Mouse (Mus musculus) kidney, adult 2 months (tissue): Measurements from ENCODE around the gene Plac8. TPM values are rescaled to one million over a fixed set of nuclear protein-coding genes. Genes with fewer than 3 reads are reported as not detected.

Source experiments
- DNase-seq: peaks from one replicate; pipeline ENCODE4 v3.0.0; 2021
- H3K27ac ChIP-seq: fragments of 200-500 bp; 2 replicates; pipeline ENCODE4 v1.5.1; 2012; ENCODE audit warnings: low read depth, low read length, control low read depth, inconsistent platforms; ENCODE audit not compliant: insufficient read depth
- H3K27me3 ChIP-seq: fragments of 200-500 bp; replicated peaks from 2 replicates; pipeline ENCODE4 v1.6.1; 2012; ENCODE audit warnings: mild to moderate bottlenecking, moderate library complexity, low read length, inconsistent platforms; ENCODE audit not compliant: control insufficient read depth, insufficient read depth
- H3K36me3 ChIP-seq: fragments of 200-500 bp; 2 replicates; pipeline ENCODE4 v1.6.1; 2012; ENCODE audit warnings: mild to moderate bottlenecking, moderate library complexity, low read length, inconsistent platforms; ENCODE audit not compliant: control insufficient read depth, insufficient read depth
- H3K4me1 ChIP-seq: fragments of 200-500 bp; 2 replicates; pipeline ENCODE4 v1.6.1; 2011; ENCODE audit warnings: low read length; ENCODE audit not compliant: control insufficient read depth, insufficient read depth
- H3K4me3 ChIP-seq: fragments of 200-500 bp; 2 replicates; pipeline ENCODE4 v1.5.1; 2011; ENCODE audit warnings: mild to moderate bottlenecking, low read depth, low read length, control low read depth; ENCODE audit not compliant: insufficient read depth
- CTCF ChIP-seq: fragments of 200-500 bp; conservative IDR thresholded peaks from 2 replicates; pipeline ENCODE4 v1.5.1; 2011; ENCODE audit warnings: low read depth, mild to moderate bottlenecking, control low read depth, low read length, moderate library complexity, mixed read lengths; ENCODE audit not compliant: insufficient read depth, insufficient read length
- POLR2A ChIP-seq: fragments of 200-500 bp; IDR thresholded peaks from one replicate; pipeline ENCODE4 v1.6.1; 2011; ENCODE audit warnings: low read depth, low read length, control low read depth
- WGBS: fragments of 180-500 bp; shearing (Covaris S2); methylation state at CpG from one replicate; pipeline ENCODE4 v1.1.7; 2018; 5-methylcytosine and 5-hydroxymethylcytosine counted together
- polyA plus RNA-seq: library from polyadenylated mRNA; depleted of rRNA; stranded (reverse); fragments of >200 nt; gene quantifications from 2 replicates; pipeline ENCODE4 v1.2.3, GENCODE M21; 2012

Plac8 gene
- polyA plus RNA-seq, 1 experiment, result 60.0 TPM

DNA sequence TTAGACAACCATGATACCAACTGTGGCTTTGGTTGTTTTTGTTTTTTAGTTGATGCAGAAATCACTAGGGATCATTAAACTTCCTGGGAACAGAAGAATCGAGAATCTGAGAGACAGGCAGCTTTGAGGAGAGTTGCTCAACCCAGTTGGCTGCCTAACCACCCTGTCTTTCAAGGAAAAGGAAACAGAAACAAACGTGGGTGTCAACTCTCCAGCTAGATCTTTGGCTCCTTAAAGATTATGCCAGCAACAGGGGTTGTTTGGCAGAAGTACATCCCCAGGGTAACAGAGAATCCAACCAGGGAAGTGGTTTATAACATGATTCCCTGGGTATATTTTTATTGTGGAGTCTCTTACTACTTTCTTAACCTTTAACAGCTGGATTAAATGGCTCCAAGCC, 15.6 kb upstream of the Plac8 start:
- 28% methylated on average over 2 of the region's 2 CpGs for WGBS
- no peak for TF ChIP-seq POLR2A
- TF ChIP-seq CTCF, result no peak
- peak; percentile 23 for DNase-seq
- Histone ChIP-seq H3K4me3 (no peak overlapping the region), H3K36me3 (no peaks in the 10 kb centered on the region), H3K27me3 (no peaks in the 10 kb centered on the region), H3K4me1 (no peaks in the 10 kb centered on the region), H3K27ac (no peak overlapping the region)

- H3K27ac ChIP-seq, result no peak overlapping the region
- TF ChIP-seq POLR2A (no peak), CTCF (no peak)
- H3K36me3 ChIP-seq, result no peaks in the 10 kb centered on the region
- 91% methylated on average over 7 of the region's 7 CpGs for WGBS
- no peak for DNase-seq
- no peaks in the 10 kb centered on the region for H3K4me1 ChIP-seq
- no peak overlapping the region for H3K4me3 ChIP-seq
- no peaks in the 10 kb centered on the region for H3K27me3 ChIP-seq
Measured at GRCm38 (mm10) chr5:100587136-100587535, 15.1 kb upstream of the Plac8 start.

DNA sequence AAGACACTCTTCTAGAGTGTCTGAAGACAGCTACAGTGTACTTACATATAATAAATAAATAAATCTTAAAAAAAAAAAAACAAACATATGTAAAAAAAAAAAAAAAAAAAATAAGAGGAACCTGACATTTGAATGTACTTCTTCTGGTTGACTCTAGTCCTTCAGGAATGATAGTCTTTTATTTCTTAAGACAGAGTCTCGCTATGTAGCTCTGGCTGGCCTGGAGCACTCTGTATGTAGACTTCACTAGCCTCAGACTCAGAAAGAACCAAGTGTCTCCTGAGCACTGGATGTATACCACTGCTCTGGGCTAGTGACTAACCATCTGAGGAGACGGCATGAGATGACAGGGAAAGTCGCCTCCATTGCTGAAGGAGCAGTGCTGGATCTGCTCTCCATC, 13.6 kb upstream of the Plac8 start:
- DNase-seq, result no peak
- Histone ChIP-seq H3K4me3 (no peak overlapping the region), H3K27me3 (no peaks in the 10 kb centered on the region), H3K4me1 (no peaks in the 10 kb centered on the region; the same call in 1 of the 2 replicates), H3K36me3 (no peaks in the 10 kb centered on the region), H3K27ac (no peak overlapping the region)
- no peak for TF ChIP-seq CTCF
- TF ChIP-seq POLR2A, result no peak
- WGBS, result 95% methylated on average over 3 of the region's 3 CpGs

GRCm38 (mm10) chr5:100585206-100585644, 13.2 kb upstream of the Plac8 start:
- Histone ChIP-seq H3K27ac (no peak overlapping the region), H3K4me1 (peaks cover 2% of the 10 kb centered on the region; the same call in 1 of the 2 replicates), H3K4me3 (no peak overlapping the region), H3K36me3 (no peaks in the 10 kb centered on the region), H3K27me3 (no peaks in the 10 kb centered on the region)
- WGBS, result 87% methylated on average over 8 of the region's 8 CpGs
- TF ChIP-seq POLR2A (no peak), CTCF (no peak)
- DNase-seq, result no peak

DNA sequence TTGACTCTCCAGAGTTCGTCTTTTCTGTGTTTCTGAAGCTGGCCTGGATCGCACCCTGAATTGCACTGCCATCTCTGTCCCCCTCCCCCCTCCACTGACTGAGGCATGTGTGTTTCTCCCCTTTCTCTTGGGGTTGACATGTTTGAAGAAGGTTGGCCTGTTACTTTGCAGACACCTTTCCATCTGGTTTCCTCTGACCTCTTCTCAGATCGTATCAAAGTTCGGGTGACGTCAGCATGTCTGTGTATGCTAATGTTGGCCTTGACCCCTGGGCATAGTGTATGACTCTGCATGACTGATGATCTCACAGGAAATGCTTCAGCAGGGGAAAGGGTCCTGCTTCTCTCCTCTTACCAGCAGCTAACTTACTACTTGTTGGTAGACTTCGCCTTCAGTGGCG, 11.0 kb upstream of the Plac8 start:
- H3K4me1 ChIP-seq, result peaks cover 2% of the 10 kb centered on the region; the same call in 1 of the 2 replicates
- no peak for TF ChIP-seq CTCF
- DNase-seq, result no peak
- H3K27me3 ChIP-seq, result no peaks in the 10 kb centered on the region
- WGBS, result 73% methylated on average over 7 of the region's 7 CpGs
- no peak overlapping the region for H3K4me3 ChIP-seq
- H3K27ac ChIP-seq, result no peak overlapping the region
- H3K36me3 ChIP-seq, result no peaks in the 10 kb centered on the region

DNA sequence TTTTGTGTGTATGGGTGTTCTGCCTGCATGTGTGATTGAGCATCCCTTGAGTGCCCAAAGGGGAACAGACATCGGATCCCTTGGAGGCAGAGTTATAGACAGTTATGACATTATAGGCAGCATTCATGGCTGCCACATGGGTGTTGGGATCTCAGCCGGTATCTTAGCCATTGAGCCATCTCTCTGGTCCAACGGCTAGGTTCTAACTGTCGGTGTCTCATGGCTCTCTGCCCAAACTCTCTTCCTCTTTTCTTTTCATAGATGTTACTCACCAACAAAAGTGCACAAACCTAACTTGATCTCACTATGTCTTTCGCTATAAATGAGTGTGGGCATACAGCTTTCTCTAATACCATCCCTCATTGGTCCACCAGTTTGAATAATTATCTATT, 10.4 kb upstream of the Plac8 start:
- Histone ChIP-seq H3K4me3 (no peak overlapping the region), H3K4me1 (peaks cover 2% of the 10 kb centered on the region; the same call in 1 of the 2 replicates), H3K27ac (no peak overlapping the region), H3K27me3 (no peaks in the 10 kb centered on the region), H3K36me3 (no peaks in the 10 kb centered on the region)
- TF ChIP-seq POLR2A (no peak), CTCF (no peak)
- WGBS, result 83% methylated on average over 5 of the region's 5 CpGs
- DNase-seq, result no peak

GRCm38 (mm10) chr5:100581622-100582434, 9.8 kb upstream of the Plac8 start:
- peak; percentile 42 for DNase-seq
- H3K27me3 ChIP-seq, result no peaks in the 10 kb centered on the region
- H3K27ac ChIP-seq, result peak overlapping the region; percentile 29; the same call in 1 of the 2 replicates
- H3K4me3 ChIP-seq, result no peak overlapping the region
- H3K4me1 ChIP-seq, result peaks cover 2% of the 10 kb centered on the region; the same call in 1 of the 2 replicates
- no peak for TF ChIP-seq POLR2A
- TF ChIP-seq CTCF, result no peak
- H3K36me3 ChIP-seq, result no peaks in the 10 kb centered on the region
- WGBS, result 55% methylated on average over 11 of the region's 11 CpGs
